Mouse (Mus musculus): ENCODE results near the gene Erbb4. TPM values are rescaled to one million over a fixed set of nuclear protein-coding genes. Genes with fewer than 3 reads are reported as not detected.

Gene Erbb4
- polyA plus RNA-seq, 1 experiment from 2014 or later, result 10.2 TPM

- DNase-seq (ENCODE audit: low spot score), result no peak
- Histone ChIP-seq H3K36me3 (ENCODE audit: control insufficient read depth, insufficient read depth, low read length) (no peaks in the 10 kb centered on the region), H3K27me3 (ENCODE audit: control insufficient read depth, insufficient read depth, low read length) (no peaks in the 10 kb centered on the region), H3K27ac (ENCODE audit: low read depth, low read length) (no peak overlapping the region), H3K4me3 (ENCODE audit: low read depth, low read length) (no peak overlapping the region), H3K4me1 (replicated peaks; ENCODE audit: control insufficient read depth, insufficient read depth, low read length) (no peaks in the 10 kb centered on the region), H3K9ac (ENCODE audit: low read depth, low read length) (no peak overlapping the region), H3K4me2 (replicated peaks; ENCODE audit: low read depth, low read length) (no peak overlapping the region), H3K9me3 (ENCODE audit: control insufficient read depth, low read length) (no peaks in the 10 kb centered on the region)
- ATAC-seq (ENCODE audit: low FRiP score), result no peak
- 85% methylated on average over 2 of the region's 2 CpGs for WGBS
Measured at GRCm38 (mm10) chr1:68979251-68979650, 128.6 kb downstream of the Erbb4 start.

- Histone ChIP-seq H3K27ac (ENCODE audit: low read depth, low read length) (no peak overlapping the region), H3K4me3 (ENCODE audit: low read depth, low read length) (no peak overlapping the region)
Measured at GRCm38 (mm10) chr1:68978571-68978970, 129.3 kb downstream of the Erbb4 start.

GRCm38 (mm10) chr1:68973355-68974127 lies 134.3 kb downstream of the Erbb4 start:
- no peak for ATAC-seq (ENCODE audit: low FRiP score)
- WGBS, result 74% methylated on average over 5 of the region's 5 CpGs
- no peaks in the 10 kb centered on the region for H3K27me3 ChIP-seq (ENCODE audit: control insufficient read depth, insufficient read depth, low read length)

More at GRCm38 (mm10) chr1:68978571-68978970, 129.3 kb downstream of the Erbb4 start:
- no peak for DNase-seq (ENCODE audit: low spot score)
- H3K9ac ChIP-seq (ENCODE audit: low read depth, low read length), result no peak overlapping the region
- WGBS, result 89% methylated on average over 3 of the region's 3 CpGs
- no peaks in the 10 kb centered on the region for H3K4me1 ChIP-seq (replicated peaks; ENCODE audit: control insufficient read depth, insufficient read depth, low read length)
- ATAC-seq (ENCODE audit: low FRiP score), result no peak
- H3K27me3 ChIP-seq (ENCODE audit: control insufficient read depth, insufficient read depth, low read length), result no peaks in the 10 kb centered on the region
- H3K36me3 ChIP-seq (ENCODE audit: control insufficient read depth, insufficient read depth, low read length), result no peaks in the 10 kb centered on the region
- no peak overlapping the region for H3K4me2 ChIP-seq (replicated peaks; ENCODE audit: low read depth, low read length)
- no peaks in the 10 kb centered on the region for H3K9me3 ChIP-seq (ENCODE audit: control insufficient read depth, low read length)

GRCm38 (mm10) chr1:68964127-68964526 lies 143.7 kb downstream of the Erbb4 start:
- Histone ChIP-seq H3K27me3 (ENCODE audit: control insufficient read depth, insufficient read depth, low read length) (no peaks in the 10 kb centered on the region), H3K4me3 (ENCODE audit: low read depth, low read length) (no peak overlapping the region), H3K9me3 (ENCODE audit: control insufficient read depth, low read length) (no peaks in the 10 kb centered on the region), H3K4me1 (replicated peaks; ENCODE audit: control insufficient read depth, insufficient read depth, low read length) (no peaks in the 10 kb centered on the region), H3K9ac (ENCODE audit: low read depth, low read length) (no peak overlapping the region), H3K4me2 (replicated peaks; ENCODE audit: low read depth, low read length) (no peak overlapping the region), H3K27ac (ENCODE audit: low read depth, low read length) (no peak overlapping the region), H3K36me3 (ENCODE audit: control insufficient read depth, insufficient read depth, low read length) (no peaks in the 10 kb centered on the region)
- no peak for DNase-seq (ENCODE audit: low spot score)
- no peak for ATAC-seq (ENCODE audit: low FRiP score)

More at GRCm38 (mm10) chr1:68973355-68974127, 134.3 kb downstream of the Erbb4 start:
- no peak overlapping the region for H3K4me3 ChIP-seq (ENCODE audit: low read depth, low read length)
- no peaks in the 10 kb centered on the region for H3K9me3 ChIP-seq (ENCODE audit: control insufficient read depth, low read length)
- no peak overlapping the region for H3K4me2 ChIP-seq (replicated peaks; ENCODE audit: low read depth, low read length)
- no peak overlapping the region for H3K27ac ChIP-seq (ENCODE audit: low read depth, low read length)
- H3K4me1 ChIP-seq (replicated peaks; ENCODE audit: control insufficient read depth, insufficient read depth, low read length), result no peaks in the 10 kb centered on the region
- no peak for DNase-seq (ENCODE audit: low spot score)
- H3K9ac ChIP-seq (ENCODE audit: low read depth, low read length), result no peak overlapping the region
- H3K36me3 ChIP-seq (ENCODE audit: control insufficient read depth, insufficient read depth, low read length), result no peaks in the 10 kb centered on the region

GRCm38 (mm10) chr1:68961365-68962116 lies 146.3 kb downstream of the Erbb4 start:
- no peak for DNase-seq (ENCODE audit: low spot score)
- H3K4me3 ChIP-seq (ENCODE audit: low read depth, low read length), result no peak overlapping the region
- no peaks in the 10 kb centered on the region for H3K36me3 ChIP-seq (ENCODE audit: control insufficient read depth, insufficient read depth, low read length)
- no peaks in the 10 kb centered on the region for H3K27me3 ChIP-seq (ENCODE audit: control insufficient read depth, insufficient read depth, low read length)
- H3K9ac ChIP-seq (ENCODE audit: low read depth, low read length), result no peak overlapping the region
- 0 out of 2 replicates have a peak, but pooled peaks have one; percentile 27 for ATAC-seq (ENCODE audit: low FRiP score)
- no peaks in the 10 kb centered on the region for H3K9me3 ChIP-seq (ENCODE audit: control insufficient read depth, low read length)
- no peak overlapping the region for H3K27ac ChIP-seq (ENCODE audit: low read depth, low read length)
- 44% methylated on average over 2 of the region's 2 CpGs for WGBS
- H3K4me1 ChIP-seq (replicated peaks; ENCODE audit: control insufficient read depth, insufficient read depth, low read length), result no peaks in the 10 kb centered on the region
- no peak overlapping the region for H3K4me2 ChIP-seq (replicated peaks; ENCODE audit: low read depth, low read length)

GRCm38 (mm10) chr1:68956766-68957533 lies 150.9 kb downstream of the Erbb4 start:
- Histone ChIP-seq H3K27ac (ENCODE audit: low read depth, low read length) (no peak overlapping the region), H3K4me3 (ENCODE audit: low read depth, low read length) (no peak overlapping the region), H3K9ac (ENCODE audit: low read depth, low read length) (no peak overlapping the region), H3K4me2 (replicated peaks; ENCODE audit: low read depth, low read length) (no peak overlapping the region), H3K27me3 (ENCODE audit: control insufficient read depth, insufficient read depth, low read length) (no peaks in the 10 kb centered on the region), H3K4me1 (replicated peaks; ENCODE audit: control insufficient read depth, insufficient read depth, low read length) (no peaks in the 10 kb centered on the region), H3K9me3 (ENCODE audit: control insufficient read depth, low read length) (no peaks in the 10 kb centered on the region), H3K36me3 (ENCODE audit: control insufficient read depth, insufficient read depth, low read length) (no peaks in the 10 kb centered on the region)
- DNase-seq (ENCODE audit: low spot score), result no peak
- 46% methylated on average over 4 of the region's 4 CpGs for whole genome bisulfite sequencing
- no peak for ATAC-seq (ENCODE audit: low FRiP score)

- no peaks in the 10 kb centered on the region for H3K36me3 ChIP-seq (ENCODE audit: control insufficient read depth, insufficient read depth, low read length)
- no peak overlapping the region for H3K27ac ChIP-seq (ENCODE audit: low read depth, low read length)
- H3K9ac ChIP-seq (ENCODE audit: low read depth, low read length), result no peak overlapping the region
- ATAC-seq (ENCODE audit: low FRiP score) (no peak), DNase-seq (ENCODE audit: low spot score) (no peak)
- H3K4me3 ChIP-seq (ENCODE audit: low read depth, low read length), result no peak overlapping the region
- no peak overlapping the region for H3K4me2 ChIP-seq (replicated peaks; ENCODE audit: low read depth, low read length)
- H3K27me3 ChIP-seq (ENCODE audit: control insufficient read depth, insufficient read depth, low read length), result no peaks in the 10 kb centered on the region
- H3K4me1 ChIP-seq (replicated peaks; ENCODE audit: control insufficient read depth, insufficient read depth, low read length), result no peaks in the 10 kb centered on the region
- WGBS, result 59% methylated on average over 2 of the region's 2 CpGs
- no peaks in the 10 kb centered on the region for H3K9me3 ChIP-seq (ENCODE audit: control insufficient read depth, low read length)
Measured at GRCm38 (mm10) chr1:68955482-68955881, 152.4 kb downstream of the Erbb4 start.

GRCm38 (mm10) chr1:68943141-68943540 lies 164.7 kb downstream of the Erbb4 start:
- H3K4me3 ChIP-seq (ENCODE audit: low read depth, low read length), result no peak overlapping the region
- ATAC-seq (ENCODE audit: low FRiP score) (no peak), DNase-seq (ENCODE audit: low spot score) (no peak)
- WGBS, result 76% methylated on average over 2 of the region's 2 CpGs
- H3K4me1 ChIP-seq (replicated peaks; ENCODE audit: control insufficient read depth, insufficient read depth, low read length), result no peaks in the 10 kb centered on the region
- H3K27ac ChIP-seq (ENCODE audit: low read depth, low read length), result no peak overlapping the region
- no peaks in the 10 kb centered on the region for H3K27me3 ChIP-seq (ENCODE audit: control insufficient read depth, insufficient read depth, low read length)
- no peak overlapping the region for H3K4me2 ChIP-seq (replicated peaks; ENCODE audit: low read depth, low read length)
- H3K9ac ChIP-seq (ENCODE audit: low read depth, low read length), result no peak overlapping the region
- no peaks in the 10 kb centered on the region for H3K9me3 ChIP-seq (ENCODE audit: control insufficient read depth, low read length)
- no peaks in the 10 kb centered on the region for H3K36me3 ChIP-seq (ENCODE audit: control insufficient read depth, insufficient read depth, low read length)

All from hindbrain, embryonic 11.5 days (tissue).